Mouse (Mus musculus): ENCODE data around the gene Gm21988.

GRCm38 (mm10) chr11:70220323-70220722 is 19.3 kb downstream of the Gm21988 start:
- no peak for TF ChIP-seq CTCF (IDR thresholded peaks at IDR 0.05; ENCODE audit: low read depth)
- TF ChIP-seq EP300 (IDR thresholded peaks at IDR 0.05; ENCODE audit: low read depth): no peak

Measured in heart, postnatal 0 days (tissue).